Mouse (Mus musculus) E14TG2a.4 (cell line): ENCODE measurements around the gene Ldlrad3.

Experiments used
- H3K27me3 ChIP-seq: 2 replicates; pipeline ENCODE4 v1.6.1; 2014; ENCODE audit warnings: low read length, control low read depth; ENCODE audit not compliant: insufficient read depth
- H3K36me3 ChIP-seq: 2 replicates; pipeline ENCODE4 v1.6.1; 2014; ENCODE audit warnings: low read length, control low read depth; ENCODE audit not compliant: insufficient read depth
- H3K4me1 ChIP-seq: replicated peaks from 2 replicates; pipeline ENCODE4 v1.6.1; 2014; ENCODE audit warnings: low read depth, low read length, control low read depth
- H3K4me3 ChIP-seq: replicated peaks from 2 replicates; pipeline ENCODE4 v1.5.1; 2014; ENCODE audit warnings: mild to moderate bottlenecking, low read length
- H3K9me3 ChIP-seq: 2 replicates; pipeline ENCODE4 v1.6.1; 2014; ENCODE audit warnings: low read length, control low read depth
- CTCF ChIP-seq: conservative IDR thresholded peaks from 2 replicates; pipeline ENCODE4 v1.5.1; 2014; ENCODE audit warnings: low read length
- NANOG ChIP-seq: IDR thresholded peaks from 2 replicates; pipeline ENCODE4 v1.6.1; 2014; ENCODE audit warnings: borderline replicate concordance, low read length, mixed read lengths
- POU5F1 ChIP-seq: IDR thresholded peaks from 2 replicates; pipeline ENCODE4 v1.6.1; 2014; ENCODE audit warnings: low read length, borderline replicate concordance

Gene Ldlrad3

GRCm38 (mm10) chr2:101981211-101981610, 205.0 kb downstream of the Ldlrad3 start:
- no peak overlapping the region for H3K4me3 ChIP-seq
- peak; percentile 77; the same call in 1 of the 2 replicates for TF ChIP-seq NANOG
- no peak for TF ChIP-seq CTCF

DNA sequence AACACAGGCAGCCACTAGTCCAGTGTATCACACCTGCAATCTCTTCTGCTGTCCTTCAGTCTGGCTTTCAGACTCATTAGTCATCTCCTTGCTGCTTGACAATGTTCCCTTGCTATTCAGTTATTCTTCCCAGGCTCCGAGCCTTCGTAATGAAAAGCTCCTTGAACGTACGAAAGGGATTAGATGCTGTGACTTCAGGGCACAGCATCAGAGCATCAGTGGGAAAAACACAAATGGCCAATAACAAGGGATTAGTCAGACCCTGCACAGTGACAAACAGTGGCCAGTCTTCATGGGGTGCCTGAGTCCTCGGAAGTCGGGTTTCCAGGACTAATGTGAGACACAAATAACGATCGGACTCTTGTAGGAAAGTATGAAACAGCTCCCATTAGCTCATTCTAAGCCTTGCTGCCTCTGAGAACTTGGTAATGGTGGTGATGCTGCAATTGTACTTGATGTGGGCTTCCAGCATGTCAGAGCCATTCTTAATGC, 205.7 kb downstream of the Ldlrad3 start:
- Histone ChIP-seq H3K9me3 (no peaks in the 10 kb centered on the region), H3K4me3 (no peak overlapping the region), H3K4me1 (peaks cover 43% of the 10 kb centered on the region), H3K27me3 (no peaks in the 10 kb centered on the region), H3K36me3 (no peaks in the 10 kb centered on the region)
- no peak for TF ChIP-seq POU5F1
- no peak for TF ChIP-seq CTCF
- TF ChIP-seq NANOG, result no peak

More at GRCm38 (mm10) chr2:101981211-101981610, 205.0 kb downstream of the Ldlrad3 start:
- no peaks in the 10 kb centered on the region for H3K36me3 ChIP-seq
- H3K27me3 ChIP-seq, result no peaks in the 10 kb centered on the region
- no peaks in the 10 kb centered on the region for H3K9me3 ChIP-seq
- H3K4me1 ChIP-seq, result peaks cover 43% of the 10 kb centered on the region

DNA sequence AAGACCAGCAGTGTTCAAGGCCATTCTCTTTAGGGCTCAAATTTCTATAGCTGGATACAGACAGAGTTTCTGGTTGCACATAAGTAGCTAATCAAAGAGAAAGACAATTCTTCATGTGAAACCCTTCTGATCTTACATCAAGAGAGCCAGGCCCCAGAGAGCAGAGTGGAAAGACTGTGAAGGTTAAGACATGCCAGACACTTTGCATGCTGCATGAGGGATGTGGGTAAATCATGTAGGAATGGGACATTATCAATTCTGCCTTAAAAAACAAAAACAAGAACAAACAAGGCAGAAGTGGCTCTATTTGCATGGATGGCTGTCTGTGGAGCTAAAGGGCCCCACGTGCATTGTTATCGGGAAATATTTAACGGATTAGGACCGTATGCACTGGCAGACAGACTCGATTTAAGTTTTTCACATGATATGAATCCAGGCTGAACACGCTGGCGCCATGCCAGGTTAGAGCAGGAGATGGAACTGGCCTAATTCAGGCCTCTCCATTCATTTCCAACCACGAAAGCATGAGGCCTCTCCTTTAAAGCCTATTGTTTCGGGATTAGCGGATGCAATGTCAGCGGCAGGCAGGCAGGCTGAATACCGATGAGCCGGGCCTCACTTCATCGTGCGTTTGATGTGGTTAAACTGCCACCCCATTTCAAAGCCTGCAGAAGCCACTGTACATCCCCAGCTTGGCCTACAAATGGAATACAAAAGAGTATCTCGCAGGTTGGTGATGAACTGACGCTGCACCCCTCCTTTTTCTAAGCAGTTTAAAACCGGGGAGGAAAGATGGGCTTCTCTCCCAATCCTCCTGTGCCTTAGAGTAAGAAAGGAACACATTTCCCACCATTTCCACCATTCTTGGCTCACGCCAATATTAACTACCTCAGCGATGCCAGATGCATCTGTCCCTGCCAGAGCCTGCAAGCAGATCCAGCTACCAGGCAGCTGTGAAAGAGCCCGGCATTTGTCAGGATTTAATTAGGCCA, 207.4 kb downstream of the Ldlrad3 start:
- no peak for TF ChIP-seq POU5F1
- TF ChIP-seq NANOG, result no peak
- TF ChIP-seq CTCF, result no peak
- Histone ChIP-seq H3K36me3 (no peaks in the 10 kb centered on the region), H3K4me3 (0 out of 2 replicates have a peak overlapping the region, but pooled peaks have one; percentile 4), H3K4me1 (peaks cover 43% of the 10 kb centered on the region), H3K9me3 (no peaks in the 10 kb centered on the region), H3K27me3 (no peaks in the 10 kb centered on the region)

DNA sequence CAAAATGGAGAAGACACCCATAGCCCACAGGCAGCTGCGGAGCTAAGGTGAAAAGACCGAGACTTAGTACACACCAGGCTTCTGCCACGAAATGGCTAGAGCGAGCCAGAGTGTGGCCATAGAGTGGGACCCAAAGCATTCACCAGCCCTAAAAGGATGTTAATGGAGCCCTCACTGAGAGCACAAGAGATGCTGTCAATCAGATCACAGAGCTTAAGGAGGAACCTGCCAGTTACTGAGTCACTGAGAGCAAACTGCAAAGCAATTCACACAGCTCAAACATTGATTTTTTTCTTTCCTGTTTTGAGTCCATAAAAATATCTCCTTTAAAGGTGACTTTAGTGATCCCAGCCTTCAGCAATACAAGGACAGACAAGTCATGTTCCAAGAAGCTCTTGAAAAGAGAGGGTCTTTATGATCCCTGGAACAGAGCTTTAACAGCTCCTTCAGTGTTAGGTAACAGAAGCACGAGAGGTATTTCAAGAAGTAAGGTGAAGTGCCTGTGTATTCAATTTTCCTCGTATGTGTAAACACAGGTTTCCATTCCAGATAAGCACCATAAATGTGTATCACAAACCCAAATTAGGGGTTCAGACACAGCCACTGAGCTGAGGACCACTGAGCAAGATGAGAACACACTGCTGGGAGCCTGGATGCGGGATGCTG, 209.7 kb downstream of the Ldlrad3 start:
- Histone ChIP-seq H3K4me3 (no peak overlapping the region), H3K36me3 (no peaks in the 10 kb centered on the region)
- TF ChIP-seq NANOG, result no peak

DNA sequence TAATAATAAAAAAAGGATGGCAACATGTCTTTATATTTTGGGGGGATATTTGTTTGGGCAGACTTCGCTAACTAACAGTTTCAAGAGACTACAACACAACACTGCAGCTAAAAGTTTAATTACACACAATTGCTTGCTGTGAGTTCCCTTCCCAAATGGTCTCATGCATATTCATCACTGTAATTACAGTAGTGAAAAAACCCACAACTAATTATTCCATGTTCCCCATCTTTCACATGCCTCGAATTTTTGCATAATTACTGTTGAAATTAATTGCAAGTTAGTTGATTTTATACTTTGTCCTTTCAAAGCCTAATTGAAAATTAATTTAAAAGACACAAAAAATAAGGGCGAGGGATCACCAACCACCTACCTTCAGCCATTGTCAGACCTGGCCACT, 212.4 kb downstream of the Ldlrad3 start:
- peaks cover 5% of the 10 kb centered on the region for H3K4me1 ChIP-seq
- no peak for TF ChIP-seq POU5F1
- no peak for TF ChIP-seq NANOG
- H3K36me3 ChIP-seq, result no peaks in the 10 kb centered on the region

More for the DNA sequence above, 209.7 kb downstream of the Ldlrad3 start:
- Histone ChIP-seq H3K27me3 (no peaks in the 10 kb centered on the region), H3K4me1 (peaks cover 30% of the 10 kb centered on the region), H3K9me3 (no peaks in the 10 kb centered on the region)

GRCm38 (mm10) chr2:101967601-101968000, 218.6 kb downstream of the Ldlrad3 start:
- TF ChIP-seq NANOG, result no peak
- TF ChIP-seq POU5F1, result no peak
- no peak for TF ChIP-seq CTCF
- Histone ChIP-seq H3K4me1 (peaks cover 7% of the 10 kb centered on the region), H3K9me3 (no peaks in the 10 kb centered on the region), H3K27me3 (no peaks in the 10 kb centered on the region), H3K36me3 (no peaks in the 10 kb centered on the region), H3K4me3 (no peak overlapping the region)

More for the DNA sequence above, 212.4 kb downstream of the Ldlrad3 start:
- Histone ChIP-seq H3K27me3 (no peaks in the 10 kb centered on the region), H3K4me3 (no peak overlapping the region), H3K9me3 (no peaks in the 10 kb centered on the region)

DNA sequence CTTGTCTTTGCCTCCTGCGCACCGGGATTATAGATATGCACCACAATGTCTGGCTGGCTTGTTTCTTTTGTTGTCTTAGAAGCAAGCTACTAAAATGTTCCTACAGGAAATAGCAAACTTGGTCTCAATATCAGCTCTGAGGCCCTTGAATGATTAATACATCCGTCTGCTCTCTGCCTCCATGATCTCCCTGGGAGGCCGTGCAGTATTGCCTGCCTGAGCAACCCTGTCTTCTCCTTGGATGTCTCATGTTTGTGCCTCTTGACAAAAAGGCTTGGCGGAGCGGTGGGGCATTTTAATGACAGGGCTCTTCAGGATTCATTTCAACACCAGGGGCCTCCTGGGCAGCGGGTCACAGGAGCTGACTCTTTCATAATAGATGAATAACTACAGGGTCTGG, 219.0 kb downstream of the Ldlrad3 start:
- Histone ChIP-seq H3K36me3 (no peaks in the 10 kb centered on the region), H3K27me3 (no peaks in the 10 kb centered on the region), H3K4me3 (no peak overlapping the region), H3K4me1 (peaks cover 11% of the 10 kb centered on the region), H3K9me3 (no peaks in the 10 kb centered on the region)
- TF ChIP-seq CTCF (no peak), POU5F1 (no peak)

- Histone ChIP-seq H3K27me3 (no peaks in the 10 kb centered on the region), H3K9me3 (no peaks in the 10 kb centered on the region), H3K4me3 (no peak overlapping the region), H3K4me1 (peaks cover 23% of the 10 kb centered on the region), H3K36me3 (no peaks in the 10 kb centered on the region)
- no peak for TF ChIP-seq CTCF
- TF ChIP-seq NANOG, result no peak
- no peak for TF ChIP-seq POU5F1
Measured at GRCm38 (mm10) chr2:101966017-101966416, 220.2 kb downstream of the Ldlrad3 start.
